Mouse (Mus musculus) kidney, adult 2 months (tissue): Measurements from ENCODE around the gene Tmprss6. TPM values are rescaled to one million over a fixed set of nuclear protein-coding genes. Genes with fewer than 3 reads are reported as not detected.

Source experiments
- DNase-seq: peaks from one replicate; pipeline ENCODE4 v3.0.0; 2021
- H3K27ac ChIP-seq: fragments of 200-500 bp; 2 replicates; pipeline ENCODE4 v1.5.1; 2012; ENCODE audit warnings: low read depth, low read length, control low read depth, inconsistent platforms; ENCODE audit not compliant: insufficient read depth
- H3K27me3 ChIP-seq: fragments of 200-500 bp; replicated peaks from 2 replicates; pipeline ENCODE4 v1.6.1; 2012; ENCODE audit warnings: mild to moderate bottlenecking, moderate library complexity, low read length, inconsistent platforms; ENCODE audit not compliant: control insufficient read depth, insufficient read depth
- H3K36me3 ChIP-seq: fragments of 200-500 bp; 2 replicates; pipeline ENCODE4 v1.6.1; 2012; ENCODE audit warnings: mild to moderate bottlenecking, moderate library complexity, low read length, inconsistent platforms; ENCODE audit not compliant: control insufficient read depth, insufficient read depth
- H3K4me1 ChIP-seq: fragments of 200-500 bp; 2 replicates; pipeline ENCODE4 v1.6.1; 2011; ENCODE audit warnings: low read length; ENCODE audit not compliant: control insufficient read depth, insufficient read depth
- H3K4me3 ChIP-seq: fragments of 200-500 bp; 2 replicates; pipeline ENCODE4 v1.5.1; 2011; ENCODE audit warnings: mild to moderate bottlenecking, low read depth, low read length, control low read depth; ENCODE audit not compliant: insufficient read depth
- CTCF ChIP-seq: fragments of 200-500 bp; conservative IDR thresholded peaks from 2 replicates; pipeline ENCODE4 v1.5.1; 2011; ENCODE audit warnings: low read depth, mild to moderate bottlenecking, control low read depth, low read length, moderate library complexity, mixed read lengths; ENCODE audit not compliant: insufficient read depth, insufficient read length
- POLR2A ChIP-seq: fragments of 200-500 bp; IDR thresholded peaks from one replicate; pipeline ENCODE4 v1.6.1; 2011; ENCODE audit warnings: low read depth, low read length, control low read depth
- WGBS: fragments of 180-500 bp; shearing (Covaris S2); methylation state at CpG from one replicate; pipeline ENCODE4 v1.1.7; 2018; 5-methylcytosine and 5-hydroxymethylcytosine counted together
- polyA plus RNA-seq: library from polyadenylated mRNA; depleted of rRNA; stranded (reverse); fragments of >200 nt; gene quantifications from 2 replicates; pipeline ENCODE4 v1.2.3, GENCODE M21; 2012

The Tmprss6 gene
- polyA plus RNA-seq, 1 experiment: 2.7 TPM

DNA sequence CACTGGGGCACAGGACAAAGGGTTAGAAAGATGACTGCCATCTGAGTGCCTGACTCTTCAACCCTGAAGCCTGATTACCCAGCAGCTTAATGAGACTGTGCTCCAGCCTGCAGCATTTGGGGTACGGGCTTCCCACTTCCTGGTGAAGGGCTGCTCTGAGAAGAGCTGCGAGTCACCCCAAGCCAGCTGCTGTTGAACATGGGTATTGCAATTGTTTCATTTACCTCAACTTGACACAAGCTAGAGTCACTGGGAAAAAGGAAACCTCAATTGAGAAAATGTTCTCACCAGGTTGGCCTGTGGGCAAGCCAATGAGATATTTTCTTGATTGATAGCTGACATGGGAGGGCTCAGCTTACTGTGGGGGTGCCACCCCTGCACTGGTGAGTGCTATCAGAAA, 5.5 kb downstream of the Tmprss6 start:
- Histone ChIP-seq H3K27ac (no peak overlapping the region), H3K4me1 (no peaks in the 10 kb centered on the region), H3K27me3 (no peaks in the 10 kb centered on the region), H3K36me3 (no peaks in the 10 kb centered on the region), H3K4me3 (no peak overlapping the region)
- TF ChIP-seq POLR2A (no peak), CTCF (no peak)
- 60% methylated on average over 2 of the region's 2 CpGs for WGBS
- DNase-seq: no peak

DNA sequence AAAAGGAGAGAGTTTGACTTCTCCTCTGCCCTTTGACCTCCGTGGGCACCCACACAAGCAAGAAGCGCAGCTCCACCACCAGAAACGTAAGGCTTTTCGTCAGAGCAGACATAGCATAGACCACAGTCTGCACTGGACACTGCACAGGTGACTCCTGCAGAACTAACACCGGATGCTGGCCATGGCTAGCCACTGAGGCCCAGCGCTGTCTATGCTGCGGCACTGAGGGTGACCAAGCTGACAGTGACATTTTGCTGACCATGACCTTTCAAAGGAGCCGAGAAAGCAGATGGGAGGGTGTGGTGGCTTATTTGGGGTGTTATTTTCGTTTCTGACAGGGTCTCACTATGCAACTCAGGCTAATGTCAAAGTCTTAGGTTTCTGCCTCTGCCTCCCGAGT, 11.2 kb downstream of the Tmprss6 start:
- Histone ChIP-seq H3K27ac (no peak overlapping the region), H3K4me1 (no peaks in the 10 kb centered on the region), H3K36me3 (no peaks in the 10 kb centered on the region), H3K27me3 (no peaks in the 10 kb centered on the region), H3K4me3 (no peak overlapping the region)
- WGBS: 78% methylated on average over 10 of the region's 10 CpGs
- no peak for DNase-seq
- TF ChIP-seq CTCF (no peak), POLR2A (no peak)

DNA sequence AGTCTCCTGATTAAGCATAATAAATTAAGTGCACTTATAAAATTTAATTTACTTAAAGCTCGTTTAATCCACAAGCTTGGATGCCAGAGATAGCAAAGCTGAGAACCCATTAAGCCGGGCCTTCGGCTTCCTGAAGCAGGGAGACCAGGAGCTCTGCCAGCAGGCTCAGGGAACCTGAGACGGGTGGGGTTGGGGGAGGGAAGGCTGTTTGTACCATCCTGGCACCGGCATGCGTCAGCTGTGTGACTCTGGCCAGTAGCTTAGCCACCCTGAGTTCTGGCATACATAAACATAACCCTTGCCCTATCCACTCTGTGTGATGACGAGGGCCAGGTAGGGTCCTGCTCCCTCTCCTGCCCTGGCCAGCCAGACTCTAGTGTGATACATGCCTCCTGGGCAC, 12.4 kb downstream of the Tmprss6 start:
- no peak overlapping the region for H3K27ac ChIP-seq
- WGBS: 37% methylated on average over 7 of the region's 7 CpGs
- H3K36me3 ChIP-seq: no peaks in the 10 kb centered on the region
- no peak overlapping the region for H3K4me3 ChIP-seq
- no peaks in the 10 kb centered on the region for H3K4me1 ChIP-seq
- no peaks in the 10 kb centered on the region for H3K27me3 ChIP-seq
- no peak for TF ChIP-seq CTCF
- no peak for TF ChIP-seq POLR2A
- DNase-seq: no peak

DNA sequence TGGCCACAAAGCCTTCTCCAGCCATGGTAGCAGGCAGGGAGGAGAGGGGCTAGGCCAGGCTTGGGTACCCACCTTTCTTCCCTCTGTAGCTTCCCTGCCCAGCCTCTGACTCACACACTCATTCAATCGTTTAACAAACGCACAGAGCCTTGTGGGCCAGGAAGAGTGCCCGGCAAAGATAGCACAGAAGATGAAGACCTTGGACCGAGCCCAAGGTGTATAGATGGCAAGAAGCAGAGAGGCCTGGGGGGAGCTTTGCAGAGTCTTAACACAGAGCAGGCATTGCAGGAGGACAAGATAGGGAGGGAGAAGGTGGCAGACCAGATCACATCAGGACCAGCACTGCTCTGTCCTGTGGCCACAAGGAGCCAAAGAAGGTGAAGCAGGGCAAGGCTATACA, 13.3 kb downstream of the Tmprss6 start:
- H3K36me3 ChIP-seq: no peaks in the 10 kb centered on the region
- H3K27me3 ChIP-seq: no peaks in the 10 kb centered on the region
- DNase-seq: no peak
- H3K4me1 ChIP-seq: no peaks in the 10 kb centered on the region
- H3K27ac ChIP-seq: no peak overlapping the region
- WGBS: 65% methylated on average over 4 of the region's 4 CpGs
- TF ChIP-seq CTCF: no peak
- no peak overlapping the region for H3K4me3 ChIP-seq

DNA sequence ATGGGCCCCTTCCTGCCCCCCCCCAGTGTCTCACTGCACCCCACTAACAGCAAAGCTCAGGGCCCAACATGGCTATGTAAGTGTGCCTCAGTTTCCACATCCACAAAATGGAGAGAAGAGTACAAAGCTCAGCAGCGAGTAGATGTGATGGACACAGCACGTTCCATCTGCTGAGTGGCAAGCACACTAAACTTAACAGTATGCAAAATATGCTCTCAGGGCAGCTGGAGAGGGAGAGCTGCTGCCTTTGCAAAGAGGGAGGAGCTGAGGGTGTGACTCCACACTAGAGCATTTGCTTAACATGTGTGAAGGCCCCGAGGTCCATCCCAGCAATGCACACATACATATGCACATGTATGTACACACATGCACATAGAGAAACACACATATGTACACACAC, 15.5 kb downstream of the Tmprss6 start:
- H3K27ac ChIP-seq: no peak overlapping the region
- WGBS: 83% methylated on average over 3 of the region's 3 CpGs
- H3K27me3 ChIP-seq: no peaks in the 10 kb centered on the region
- no peak for DNase-seq
- H3K4me1 ChIP-seq: 0 out of 2 replicates have a peak, but pooled peaks cover 5% of the 10 kb centered on the region
- H3K4me3 ChIP-seq: no peak overlapping the region
- no peaks in the 10 kb centered on the region for H3K36me3 ChIP-seq
- TF ChIP-seq POLR2A: no peak
- no peak for TF ChIP-seq CTCF

DNA sequence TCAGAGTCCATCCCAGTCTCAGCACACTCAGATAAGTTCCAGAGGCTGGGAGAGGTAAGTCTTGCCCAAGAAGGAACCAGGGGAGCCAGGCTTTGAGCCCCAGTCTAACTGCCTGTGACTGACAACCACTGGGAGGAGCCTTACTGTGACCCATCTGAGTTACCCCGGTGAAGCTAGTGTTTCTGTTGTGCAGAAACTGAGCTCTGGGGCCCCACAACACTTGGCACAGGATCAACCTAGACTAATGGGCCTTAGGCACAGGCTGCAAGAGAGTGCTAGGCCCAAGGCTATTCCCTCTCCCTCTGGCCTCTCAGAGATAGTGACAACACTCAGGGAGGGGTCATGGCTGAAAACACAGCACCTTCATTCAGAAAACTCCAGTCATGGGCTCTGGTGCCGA, 17.2 kb downstream of the Tmprss6 start:
- DNase-seq: no peak

DNA sequence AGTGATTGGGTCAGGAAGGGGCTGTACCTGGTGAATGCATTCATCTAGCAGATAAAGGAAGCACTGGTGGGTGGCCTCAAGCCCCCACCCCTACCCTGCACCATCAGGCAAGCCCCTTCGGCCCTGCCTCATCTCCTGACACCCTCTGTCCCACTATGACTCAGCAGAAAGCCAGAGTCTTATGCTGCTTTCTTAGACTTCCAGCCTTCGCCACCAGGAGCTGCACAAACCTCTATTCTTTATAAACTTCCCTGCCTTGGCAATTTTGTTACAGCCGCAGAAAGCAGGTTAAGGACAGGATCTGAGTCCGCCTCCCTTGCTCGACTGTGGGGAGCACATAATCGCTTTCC, 18.0 kb downstream of the Tmprss6 start:
- DNase-seq: no peak
- Histone ChIP-seq H3K27me3 (no peaks in the 10 kb centered on the region), H3K27ac (no peak overlapping the region), H3K4me1 (0 out of 2 replicates have a peak, but pooled peaks cover 5% of the 10 kb centered on the region), H3K4me3 (no peak overlapping the region), H3K36me3 (no peaks in the 10 kb centered on the region)
- TF ChIP-seq POLR2A (no peak), CTCF (no peak)
- WGBS: 91% methylated on average over 6 of the region's 6 CpGs

More for the DNA sequence above, 17.2 kb downstream of the Tmprss6 start:
- H3K27ac ChIP-seq: no peak overlapping the region
- H3K4me3 ChIP-seq: no peak overlapping the region
- no peaks in the 10 kb centered on the region for H3K36me3 ChIP-seq
- H3K4me1 ChIP-seq: 0 out of 2 replicates have a peak, but pooled peaks cover 5% of the 10 kb centered on the region
- WGBS: 74% methylated on average over 2 of the region's 2 CpGs
- TF ChIP-seq POLR2A: no peak
- no peak for TF ChIP-seq CTCF
- no peaks in the 10 kb centered on the region for H3K27me3 ChIP-seq

DNA sequence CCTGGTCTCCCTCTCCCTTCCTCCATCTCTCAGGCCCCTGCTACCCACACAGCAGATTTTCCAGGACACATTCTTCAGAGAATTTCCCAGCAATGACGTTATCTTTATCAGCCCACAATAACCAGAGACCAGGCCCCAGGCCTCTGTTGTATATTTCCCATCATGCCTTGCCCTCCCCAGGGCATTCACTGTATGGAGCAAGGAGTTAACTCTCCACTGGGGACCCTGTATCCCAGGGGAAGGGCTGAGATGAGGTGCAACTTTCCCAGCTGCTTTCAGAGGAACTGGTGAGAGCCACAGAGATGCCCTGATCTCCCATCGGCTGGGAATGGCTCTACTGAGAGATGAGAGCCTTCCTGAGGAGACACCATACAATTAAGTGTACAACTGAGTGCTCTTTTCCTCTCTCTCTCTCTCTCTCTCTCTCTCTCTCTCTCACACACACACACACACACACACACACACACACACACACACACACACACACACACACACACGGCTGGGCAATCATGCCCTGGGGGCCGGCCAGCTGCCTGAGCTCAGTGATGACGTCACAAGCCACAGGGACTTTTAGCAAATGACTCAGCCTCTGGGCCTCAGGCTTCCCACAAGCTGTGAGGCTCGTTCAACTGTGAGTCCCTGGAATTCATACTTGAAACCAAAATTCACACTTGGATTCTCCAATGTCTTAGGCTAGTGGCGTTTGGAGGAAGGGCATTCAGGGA, 18.6 kb downstream of the Tmprss6 start:
- 39% methylated on average over 7 of the region's 7 CpGs for WGBS
- DNase-seq: peak; percentile 49
- H3K36me3 ChIP-seq: no peaks in the 10 kb centered on the region
- H3K4me3 ChIP-seq: no peak overlapping the region
- H3K27ac ChIP-seq: no peak overlapping the region
- no peaks in the 10 kb centered on the region for H3K27me3 ChIP-seq
- 0 out of 2 replicates have a peak, but pooled peaks cover 5% of the 10 kb centered on the region for H3K4me1 ChIP-seq
- TF ChIP-seq CTCF: no peak
- TF ChIP-seq POLR2A: no peak
